Mouse (Mus musculus): ENCODE measurements at regions not wholly inside any gene's neighbourhood (a gene's known extent, or its start where the extent isn't known, plus 50 kb on each side); places are given as distances from the start of the nearest gene placed in this dataset.

DNA sequence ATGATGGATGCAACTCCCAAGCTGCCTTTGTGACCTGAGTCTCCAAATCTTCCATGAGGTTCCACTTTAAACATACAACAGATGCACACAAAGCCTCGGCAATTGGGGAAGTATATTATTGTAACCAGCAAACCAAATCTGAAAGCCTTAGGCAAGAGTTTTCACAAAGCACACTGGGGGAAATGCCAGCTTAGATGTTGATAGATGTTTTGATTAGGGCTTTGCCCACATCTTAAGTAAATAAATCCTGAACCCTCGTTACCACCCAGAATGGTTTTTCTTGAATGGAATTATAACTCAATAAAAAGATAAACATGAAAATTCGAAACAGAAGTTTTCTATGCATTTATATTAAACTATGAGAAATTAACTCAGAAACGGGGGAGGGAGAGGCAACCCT lies 302.7 kb downstream of the Sorl1 start:
- no peak overlapping the region for H3K4me3 ChIP-seq (replicated peaks)
- no peaks in the 10 kb centered on the region for H3K4me1 ChIP-seq
- H3K27me3 ChIP-seq (replicated peaks): no peaks in the 10 kb centered on the region
- WGBS: 38% methylated on average over 4 of the region's 4 CpGs
- H3K9ac ChIP-seq: no peak overlapping the region
- no peak overlapping the region for H3K27ac ChIP-seq
- no peak for ATAC-seq (ENCODE audit: insufficient read depth, low FRiP score, low read depth)
- no peaks in the 10 kb centered on the region for H3K9me3 ChIP-seq
- H3K36me3 ChIP-seq: no peaks in the 10 kb centered on the region
- no peak overlapping the region for H3K4me2 ChIP-seq

DNA sequence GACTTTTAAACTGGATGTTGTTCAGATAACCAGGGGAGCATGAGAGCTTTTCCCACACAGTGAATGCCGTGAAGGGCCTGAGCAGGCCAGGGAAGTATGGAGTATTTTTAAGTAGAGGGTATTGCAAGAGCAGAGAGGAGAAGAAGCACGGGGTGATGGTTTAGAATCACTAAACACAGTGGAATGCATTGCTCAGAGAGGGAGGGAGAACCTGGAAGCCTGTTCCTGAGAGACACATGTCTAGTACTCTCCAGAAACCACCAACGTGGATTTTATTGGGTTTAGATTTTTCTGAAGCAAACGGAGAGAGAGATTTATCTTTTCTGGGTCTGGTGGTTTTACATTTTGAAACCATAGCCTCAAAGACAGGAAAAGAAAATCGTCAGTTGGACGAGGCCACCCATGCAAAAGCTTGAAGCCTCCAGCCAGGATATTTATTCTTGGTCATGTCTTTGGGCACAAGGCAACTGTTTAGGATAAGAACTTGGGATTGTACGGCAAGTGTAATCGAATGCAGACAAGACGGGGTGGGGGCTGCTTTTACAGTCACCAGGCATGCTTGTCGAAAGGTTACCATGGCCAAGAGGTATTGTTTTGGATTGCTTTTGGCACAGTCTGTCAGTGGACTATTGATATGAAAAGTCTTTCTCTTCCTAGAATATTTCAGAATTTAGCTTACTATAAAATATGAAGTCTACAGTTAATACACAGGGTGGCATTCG lies 306.2 kb downstream of the Sorl1 start:
- Histone ChIP-seq H3K9ac (no peak overlapping the region), H3K36me3 (no peaks in the 10 kb centered on the region), H3K27ac (peak overlapping the region; percentile 42), H3K4me3 (replicated peaks) (no peak overlapping the region), H3K4me1 (no peaks in the 10 kb centered on the region), H3K27me3 (replicated peaks) (no peaks in the 10 kb centered on the region), H3K9me3 (no peaks in the 10 kb centered on the region), H3K4me2 (no peak overlapping the region)
- 37% methylated on average over 11 of the region's 11 CpGs for WGBS
- ATAC-seq (ENCODE audit: insufficient read depth, low FRiP score, low read depth): peak; percentile 22; the same call in 1 of the 2 replicates

DNA sequence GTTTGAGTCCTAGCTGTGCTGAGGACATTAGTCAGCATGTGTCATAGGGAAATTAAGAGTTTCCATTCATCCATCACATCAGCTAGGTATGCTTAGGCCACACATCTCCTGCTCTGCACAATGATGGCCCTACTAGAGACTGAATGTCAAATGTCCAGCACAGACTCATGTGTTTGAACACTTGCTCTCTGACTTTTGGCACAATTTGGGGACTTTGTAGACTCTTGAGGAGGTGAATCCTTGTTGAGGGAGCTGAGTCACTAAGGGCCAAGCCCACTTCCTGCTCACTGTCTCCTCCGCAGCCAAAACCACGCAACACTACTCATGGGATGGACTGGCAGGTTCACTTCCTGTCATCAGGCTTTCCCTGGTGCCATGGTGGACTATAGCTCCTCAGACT lies 308.2 kb downstream of the Sorl1 start:
- H3K36me3 ChIP-seq: no peaks in the 10 kb centered on the region
- no peak for ATAC-seq (ENCODE audit: insufficient read depth, low FRiP score, low read depth)
- H3K4me1 ChIP-seq: no peaks in the 10 kb centered on the region
- H3K9me3 ChIP-seq: no peaks in the 10 kb centered on the region
- 91% methylated on average over 2 of the region's 2 CpGs for WGBS
- no peak overlapping the region for H3K9ac ChIP-seq
- H3K27me3 ChIP-seq (replicated peaks): no peaks in the 10 kb centered on the region
- H3K27ac ChIP-seq: no peak overlapping the region
- H3K4me2 ChIP-seq: no peak overlapping the region
- H3K4me3 ChIP-seq (replicated peaks): no peak overlapping the region

- H3K4me1 ChIP-seq: peaks cover 13% of the 10 kb centered on the region
- no peaks in the 10 kb centered on the region for H3K9me3 ChIP-seq
- no peak for ATAC-seq (ENCODE audit: insufficient read depth, low FRiP score, low read depth)
- no peak overlapping the region for H3K4me3 ChIP-seq (replicated peaks)
- no peaks in the 10 kb centered on the region for H3K36me3 ChIP-seq
- H3K27ac ChIP-seq: no peak overlapping the region
- WGBS: 74% methylated on average over 4 of the region's 4 CpGs
- no peak overlapping the region for H3K9ac ChIP-seq
- no peak overlapping the region for H3K4me2 ChIP-seq
- H3K27me3 ChIP-seq (replicated peaks): no peaks in the 10 kb centered on the region
Observed at GRCm38 (mm10) chr9:41809291-41809690, 314.8 kb downstream of the Sorl1 start.

DNA sequence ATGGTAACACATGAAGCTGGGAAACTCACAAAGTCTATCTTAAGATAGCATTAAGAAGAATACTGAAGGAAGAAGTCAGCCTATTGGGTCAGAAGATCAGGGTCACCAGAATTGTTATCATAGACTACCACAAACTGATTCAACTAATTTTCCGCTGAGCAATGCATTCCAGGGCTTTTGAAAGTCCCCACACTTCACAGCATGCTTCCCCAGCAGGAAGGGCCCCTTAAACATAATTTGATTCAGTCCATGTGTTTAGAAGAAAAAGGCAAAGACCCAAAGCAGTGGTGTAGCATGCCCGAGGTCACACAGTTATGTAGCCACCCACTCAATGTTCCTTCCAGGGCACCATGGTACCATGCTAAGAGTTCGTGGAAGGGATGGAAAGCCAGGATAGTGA lies 315.3 kb downstream of the Sorl1 start:
- no peak overlapping the region for H3K4me3 ChIP-seq (replicated peaks)
- ATAC-seq (ENCODE audit: insufficient read depth, low FRiP score, low read depth): no peak
- no peak overlapping the region for H3K9ac ChIP-seq
- H3K4me1 ChIP-seq: peaks cover 16% of the 10 kb centered on the region
- no peak overlapping the region for H3K4me2 ChIP-seq
- 77% methylated on average over 3 of the region's 3 CpGs for WGBS
- no peaks in the 10 kb centered on the region for H3K27me3 ChIP-seq (replicated peaks)
- no peaks in the 10 kb centered on the region for H3K9me3 ChIP-seq
- H3K36me3 ChIP-seq: no peaks in the 10 kb centered on the region
- H3K27ac ChIP-seq: no peak overlapping the region

DNA sequence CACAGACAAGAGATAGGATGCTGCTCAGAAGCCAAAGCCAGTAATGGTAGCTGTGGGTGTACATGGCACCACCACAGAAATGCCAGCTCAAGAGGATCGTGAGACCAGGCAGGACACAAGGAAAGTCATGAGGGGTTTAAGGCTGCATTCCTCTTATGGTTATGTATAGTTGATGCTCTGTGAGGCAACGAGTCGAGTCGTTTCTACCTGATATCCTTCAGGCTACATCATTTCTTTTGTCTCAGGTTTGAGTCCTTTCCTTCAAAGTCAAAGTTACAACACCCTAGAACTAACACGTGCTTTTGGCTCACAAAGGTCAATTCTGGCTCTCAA lies 317.8 kb downstream of the Sorl1 start:
- Histone ChIP-seq H3K27ac (peak overlapping the region; percentile 54; the same call in 1 of the 2 replicates), H3K4me3 (replicated peaks) (no peak overlapping the region), H3K36me3 (no peaks in the 10 kb centered on the region), H3K27me3 (replicated peaks) (no peaks in the 10 kb centered on the region), H3K4me1 (peaks cover 16% of the 10 kb centered on the region), H3K9ac (no peak overlapping the region), H3K9me3 (no peaks in the 10 kb centered on the region), H3K4me2 (no peak overlapping the region)
- 77% methylated on average over 5 of the region's 5 CpGs for WGBS
- no peak for ATAC-seq (ENCODE audit: insufficient read depth, low FRiP score, low read depth)

- ATAC-seq (ENCODE audit: insufficient read depth, low FRiP score, low read depth): no peak
- Histone ChIP-seq H3K27me3 (replicated peaks) (no peaks in the 10 kb centered on the region), H3K36me3 (no peaks in the 10 kb centered on the region), H3K9ac (no peak overlapping the region), H3K4me3 (replicated peaks) (no peak overlapping the region), H3K4me2 (no peak overlapping the region), H3K9me3 (no peaks in the 10 kb centered on the region), H3K27ac (peak overlapping the region; percentile 54; the same call in 1 of the 2 replicates), H3K4me1 (peaks cover 16% of the 10 kb centered on the region)
- WGBS: 34% methylated on average over 15 of the region's 15 CpGs
Observed at GRCm38 (mm10) chr9:41805491-41806288, 318.4 kb downstream of the Sorl1 start.

DNA sequence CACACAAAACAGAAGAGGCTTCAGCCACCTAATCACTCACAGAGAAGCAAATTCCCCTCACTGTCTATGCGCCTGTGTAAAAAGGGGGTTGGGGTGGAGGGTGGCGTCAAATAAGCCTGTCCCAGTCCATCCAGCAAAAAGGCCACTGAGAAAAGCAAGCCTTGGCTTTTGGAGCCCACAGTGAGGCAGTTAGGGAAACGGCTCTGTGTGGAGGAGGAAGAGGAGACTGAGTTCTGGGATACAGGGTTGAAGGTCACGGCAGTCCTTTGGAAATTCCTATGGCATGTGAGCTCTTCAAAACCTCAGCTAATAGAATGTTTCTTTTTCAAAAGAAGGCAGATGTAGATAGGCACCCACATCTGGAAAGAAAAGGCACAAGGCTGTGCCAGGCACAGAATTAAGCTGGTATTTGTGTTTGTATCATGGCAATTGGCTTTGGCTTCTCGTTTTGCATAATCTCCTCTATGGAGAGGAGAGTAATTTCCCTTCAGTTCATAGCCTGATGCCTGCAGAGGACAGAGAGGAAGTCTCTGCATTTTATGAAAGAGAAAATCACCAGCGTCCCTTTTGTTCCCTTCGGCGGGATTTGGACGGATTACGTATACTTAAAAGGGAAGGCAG lies 319.3 kb downstream of the Sorl1 start:
- ATAC-seq (ENCODE audit: insufficient read depth, low FRiP score, low read depth): no peak
- H3K36me3 ChIP-seq: no peaks in the 10 kb centered on the region
- no peak overlapping the region for H3K4me2 ChIP-seq
- H3K27ac ChIP-seq: peak overlapping the region; percentile 55
- no peaks in the 10 kb centered on the region for H3K27me3 ChIP-seq (replicated peaks)
- H3K9me3 ChIP-seq: no peaks in the 10 kb centered on the region
- WGBS: 32% methylated on average over 10 of the region's 10 CpGs
- no peak overlapping the region for H3K9ac ChIP-seq
- H3K4me1 ChIP-seq: peaks cover 16% of the 10 kb centered on the region
- H3K4me3 ChIP-seq (replicated peaks): no peak overlapping the region

DNA sequence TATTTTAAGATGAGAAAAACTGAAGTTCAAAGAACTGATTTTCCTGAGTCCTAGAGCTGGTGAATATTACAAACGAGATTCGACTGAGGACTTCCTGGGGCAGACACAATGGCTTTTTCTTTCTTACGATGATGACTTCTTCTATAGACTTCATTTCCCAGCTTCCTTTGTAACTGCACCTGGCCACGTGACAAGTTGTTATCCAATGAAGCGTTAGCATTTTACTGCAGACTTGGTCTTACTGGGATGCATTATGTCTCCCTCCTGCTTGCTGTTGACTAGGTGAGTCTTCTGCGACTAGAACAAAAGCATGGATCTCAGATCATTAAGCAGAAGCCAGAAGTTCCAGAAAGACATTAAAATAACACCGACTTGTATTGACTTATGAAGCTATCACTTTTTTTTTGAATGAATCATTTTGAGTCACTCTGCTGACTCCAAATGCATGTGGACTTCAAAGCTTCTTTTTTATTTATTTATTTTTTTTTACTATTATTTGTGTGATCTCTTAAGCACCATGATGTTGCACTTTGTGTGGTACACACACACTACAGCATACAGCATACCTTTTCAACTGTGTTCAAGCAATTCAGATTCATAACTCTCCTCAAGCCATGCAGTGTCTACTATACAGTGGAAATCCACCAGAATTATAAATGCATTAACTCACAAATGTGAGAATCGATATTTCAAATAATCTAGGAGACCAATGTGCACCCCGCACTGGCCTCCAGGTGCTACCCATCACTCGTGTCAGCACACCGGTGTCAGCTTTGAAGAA lies 320.2 kb downstream of the Sorl1 start:
- ATAC-seq (ENCODE audit: insufficient read depth, low FRiP score, low read depth): no peak
- Histone ChIP-seq H3K4me2 (no peak overlapping the region), H3K4me1 (peaks cover 16% of the 10 kb centered on the region), H3K36me3 (no peaks in the 10 kb centered on the region), H3K4me3 (replicated peaks) (no peak overlapping the region), H3K27me3 (replicated peaks) (no peaks in the 10 kb centered on the region), H3K9me3 (no peaks in the 10 kb centered on the region), H3K9ac (no peak overlapping the region), H3K27ac (peak overlapping the region; percentile 55)
- 54% methylated on average over 11 of the region's 11 CpGs for WGBS

DNA sequence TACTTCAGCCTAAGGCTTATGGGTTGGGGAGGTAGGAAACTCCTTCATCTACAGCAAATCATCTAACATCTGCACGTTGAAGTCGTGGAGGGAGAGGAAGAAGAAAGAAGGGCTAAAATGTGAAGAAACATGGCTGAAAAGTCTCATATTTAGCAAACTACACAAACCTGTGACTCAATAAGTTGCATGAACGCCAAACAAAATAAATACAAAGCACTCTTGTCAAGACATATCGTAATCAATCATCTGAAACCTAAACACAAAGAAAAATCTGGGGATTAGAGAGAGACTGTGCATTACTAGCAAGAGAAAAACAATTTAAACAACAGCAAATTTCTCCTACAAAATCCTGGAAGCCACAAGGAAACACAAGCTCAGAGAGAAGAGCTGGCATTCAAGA lies 322.7 kb downstream of the Sorl1 start:
- Histone ChIP-seq H3K9me3 (no peaks in the 10 kb centered on the region), H3K9ac (no peak overlapping the region), H3K27me3 (replicated peaks) (no peaks in the 10 kb centered on the region), H3K36me3 (no peaks in the 10 kb centered on the region), H3K27ac (no peak overlapping the region), H3K4me3 (replicated peaks) (no peak overlapping the region), H3K4me2 (no peak overlapping the region), H3K4me1 (peaks cover 16% of the 10 kb centered on the region)
- ATAC-seq (ENCODE audit: insufficient read depth, low FRiP score, low read depth): no peak
- WGBS: 46% methylated on average over 4 of the region's 4 CpGs

DNA sequence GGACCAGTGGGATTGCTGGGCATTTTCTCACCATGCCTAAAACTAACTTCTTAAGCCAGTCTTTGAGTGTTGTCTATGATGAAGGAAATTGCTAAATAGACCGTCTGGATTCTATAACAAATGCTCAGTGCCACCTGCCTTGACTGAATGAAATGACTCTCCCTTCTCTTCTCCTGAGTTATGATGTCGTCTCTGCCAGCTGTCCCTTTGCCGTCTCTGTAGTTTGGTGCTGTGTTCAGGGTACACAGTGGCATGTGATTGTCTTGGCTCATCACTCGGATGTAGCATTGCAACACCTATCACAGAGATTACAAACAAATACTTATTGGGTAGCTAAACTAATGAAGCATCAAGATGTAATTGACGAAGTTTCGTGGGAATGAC lies 331.3 kb downstream of the Sorl1 start:
- Histone ChIP-seq H3K4me2 (no peak overlapping the region), H3K4me1 (no peaks in the 10 kb centered on the region), H3K27ac (no peak overlapping the region), H3K36me3 (no peaks in the 10 kb centered on the region), H3K27me3 (replicated peaks) (no peaks in the 10 kb centered on the region), H3K9me3 (no peaks in the 10 kb centered on the region), H3K9ac (no peak overlapping the region), H3K4me3 (replicated peaks) (no peak overlapping the region)
- ATAC-seq (ENCODE audit: insufficient read depth, low FRiP score, low read depth): no peak
- 74% methylated on average over 6 of the region's 6 CpGs for WGBS

Data from stomach, embryonic 15.5 days (tissue).